In the genomic region with DNA sequence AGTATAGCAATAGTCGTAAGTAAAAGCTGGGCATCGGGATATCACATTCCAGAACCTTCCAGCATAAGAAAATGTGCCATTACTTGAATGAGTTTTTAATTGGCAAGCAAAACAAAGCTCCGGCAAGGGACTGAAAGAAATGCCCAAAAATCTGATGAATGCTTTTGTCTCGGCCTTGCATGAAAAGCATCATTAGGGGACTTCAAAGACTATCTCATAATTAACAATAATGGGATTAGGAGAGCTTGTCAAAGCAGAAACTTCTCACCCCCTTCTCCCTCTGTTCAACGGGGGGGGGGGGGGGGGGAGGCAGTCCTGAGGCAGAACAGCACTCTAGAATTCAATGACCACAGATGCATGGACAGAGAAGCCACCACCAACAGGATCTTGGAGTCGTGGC, we compare ENCODE assay signal across 21 mouse cellular contexts.
"Had no signal": no experiment of that assay in that cellular context is flagged by ENCODE, and none has a peak within 500 bp of the region (broad histone marks: within the 10 kb centered on the region; RNA-seq: fewer than 3 reads in every experiment).

No protein-coding gene starts in this region.

- H3K4me2 ChIP-seq: liver, embryonic 12.5 days; liver, embryonic 15.5 days; lung, embryonic 15.5 days; midbrain, embryonic 15.5 days; neural tube, embryonic 12.5 days; neural tube, embryonic 15.5 days had no signal

- DNase-seq: kidney, adult 18-20 months; kidney, postnatal 25 days; layer of hippocampus, adult 9-11 months; liver; lung, adult 18-20 months; lung, postnatal 10 days; lung, postnatal 36 days; thymus, adult 18-20 months; thymus, postnatal 14 days; thymus, postnatal 4 days had no signal

- H3K27ac ChIP-seq: layer of hippocampus, adult 2 months; limb, embryonic 10.5 days; limb, embryonic 13.5 days; liver, embryonic 12.5 days; liver, embryonic 15.5 days; lung, embryonic 15.5 days; midbrain, embryonic 15.5 days; neural tube, embryonic 12.5 days; neural tube, embryonic 15.5 days had no signal

- H3K4me1 ChIP-seq: liver, embryonic 12.5 days; liver, embryonic 15.5 days; megakaryocyte, embryonic 14.5 days; midbrain, embryonic 15.5 days; neural tube, embryonic 12.5 days had no signal

- H3K27me3 ChIP-seq: limb, embryonic 13.5 days; liver, embryonic 12.5 days; liver, embryonic 15.5 days; lung, embryonic 15.5 days; midbrain, embryonic 15.5 days; neural tube, embryonic 12.5 days; neural tube, embryonic 15.5 days had no signal

- H3K4me3 ChIP-seq: layer of hippocampus, adult 2 months; limb, embryonic 10.5 days; limb, embryonic 13.5 days; liver, embryonic 12.5 days; liver, embryonic 15.5 days; lung, embryonic 15.5 days; midbrain, embryonic 10.5 days; midbrain, embryonic 15.5 days; neural tube, embryonic 12.5 days; neural tube, embryonic 15.5 days had no signal

- H3K9me3 ChIP-seq: limb, embryonic 10.5 days; limb, embryonic 13.5 days; liver, embryonic 12.5 days; liver, embryonic 15.5 days; lung, embryonic 15.5 days; midbrain, embryonic 10.5 days; midbrain, embryonic 15.5 days; neural tube, embryonic 12.5 days; neural tube, embryonic 15.5 days had no signal

- H3K36me3 ChIP-seq: limb, embryonic 13.5 days; liver, embryonic 12.5 days; liver, embryonic 15.5 days; lung, embryonic 15.5 days; midbrain, embryonic 10.5 days; midbrain, embryonic 15.5 days; neural tube, embryonic 12.5 days; neural tube, embryonic 15.5 days had no signal

- ATAC-seq: liver, embryonic 12.5 days; midbrain, embryonic 15.5 days had no signal

- H3K9ac ChIP-seq: limb, embryonic 13.5 days; liver, embryonic 12.5 days; liver, embryonic 15.5 days; lung, embryonic 15.5 days; midbrain, embryonic 15.5 days; neural tube, embryonic 12.5 days; neural tube, embryonic 15.5 days had no signal
